Mouse (Mus musculus) right cerebral cortex, postnatal 10 days (tissue): ENCODE data around the gene Gm10160.

Experiments used
- DNase-seq, 2 experiments: peaks; one replicate each; pipeline ENCODE4 v3.0.0; 2021; ENCODE audit warnings: low spot score in 2 of 2

The Gm10160 gene

DNA sequence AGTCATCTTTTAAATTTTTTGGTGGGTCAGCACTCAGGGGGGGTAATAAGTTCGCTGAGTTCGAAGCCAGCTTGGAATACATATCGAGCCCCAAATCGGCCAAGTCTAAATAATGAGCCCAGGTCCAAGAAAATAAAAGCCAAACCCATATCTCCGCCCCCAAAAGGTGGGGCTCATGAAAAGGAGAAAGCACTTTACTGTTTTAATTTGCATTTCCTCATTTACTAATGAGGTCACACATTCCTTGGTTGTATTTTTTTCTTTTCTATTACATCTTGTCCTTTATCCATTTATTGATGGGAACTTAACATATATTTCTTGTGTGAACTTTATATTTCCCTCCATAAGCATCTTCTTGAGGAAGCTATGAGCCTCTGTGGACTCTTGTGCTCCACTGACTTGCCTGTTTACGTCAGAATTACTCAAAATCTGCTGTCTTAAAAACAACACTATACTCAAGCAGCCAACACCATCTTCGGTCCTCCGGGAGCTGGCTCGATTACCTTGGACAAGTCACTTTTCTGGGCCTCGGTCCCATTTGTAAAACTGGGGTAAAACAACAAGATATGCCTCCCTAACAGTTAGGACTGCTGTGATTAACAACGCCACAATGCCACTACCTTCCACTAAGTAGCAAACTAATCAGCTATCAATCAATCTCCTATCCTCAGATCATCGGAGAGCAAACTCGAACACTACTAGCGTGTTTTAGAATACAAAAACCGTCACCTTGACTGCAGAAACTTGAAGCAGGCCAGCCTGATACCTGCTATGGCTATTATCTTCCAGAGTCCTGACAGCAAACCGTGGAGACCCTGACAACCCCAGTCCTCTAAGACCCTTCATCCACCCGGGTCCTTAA lies 27.6 kb downstream of the Gm10160 start:
- DNase-seq = no peak

DNA sequence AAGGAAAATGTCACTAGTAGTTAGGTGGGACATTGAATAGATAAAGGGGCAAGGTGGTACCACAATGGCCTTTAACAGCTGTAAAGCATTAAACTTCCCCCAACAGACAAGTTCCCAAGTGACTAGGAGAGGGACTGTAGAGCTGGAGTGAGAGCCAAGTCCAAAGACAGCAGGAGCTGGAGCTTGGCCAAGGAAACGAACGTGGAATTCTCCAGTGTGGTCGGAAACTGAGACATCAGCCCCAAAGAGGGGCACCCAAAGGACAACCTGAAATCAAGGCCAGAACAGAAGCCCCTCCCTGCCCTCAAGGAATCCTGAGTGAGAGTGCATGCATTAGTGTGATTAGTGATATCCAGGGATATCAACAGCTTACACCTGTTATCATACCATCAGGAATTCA lies 30.2 kb downstream of the Gm10160 start:
- peak in 1 of 2 experiments; percentile 51 for DNase-seq

DNA sequence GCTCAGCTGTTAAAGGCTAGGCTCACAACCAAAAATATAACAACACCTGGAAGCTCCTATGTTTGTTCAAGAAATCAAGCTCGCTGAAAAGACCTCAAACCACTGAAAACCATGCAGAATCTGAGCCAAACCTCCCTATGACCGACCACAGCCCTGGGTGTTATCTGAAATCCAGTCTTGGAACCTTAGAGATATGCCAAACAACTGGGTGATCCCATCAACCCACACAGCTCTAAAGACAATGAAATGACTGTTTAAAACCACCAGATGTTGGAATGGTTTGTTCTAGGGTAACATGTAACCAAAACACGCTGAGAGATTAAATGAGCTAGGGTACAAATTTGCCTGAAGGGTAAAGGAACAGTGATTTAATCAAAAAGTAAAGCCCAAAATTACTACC lies 30.7 kb downstream of the Gm10160 start:
- no peak for DNase-seq

DNA sequence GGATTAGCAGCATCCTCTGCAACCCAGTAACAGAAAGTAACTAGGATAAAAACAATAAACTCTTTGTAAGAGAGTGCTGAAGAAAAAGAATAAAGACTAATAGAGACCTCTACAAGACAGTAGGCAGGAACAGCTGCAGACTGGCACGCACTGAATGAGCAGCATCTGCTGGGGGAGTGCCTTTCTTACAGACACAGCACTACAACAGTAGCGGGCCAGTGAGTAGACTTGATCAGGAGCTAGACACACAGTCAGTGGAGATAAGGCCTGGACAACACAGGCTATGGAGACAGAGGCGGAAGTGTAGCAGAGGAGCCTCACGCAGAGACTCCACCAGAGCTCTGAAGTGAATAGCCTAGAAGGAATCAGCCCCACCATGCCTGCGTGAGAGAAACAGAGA lies 49.5 kb downstream of the Gm10160 start:
- DNase-seq = no peak
